Mouse (Mus musculus): ENCODE results near the gene Trmt61a.
"Not testable (repeated sequence)": the region's sequence is repeated elsewhere in the genome, so short reads cannot be mapped to it uniquely, and the experiment has no call there.

Trmt61a gene

GRCm38 (mm10) chr12:111697708-111698107 lies 19.8 kb downstream of the Trmt61a start:
- DNase-seq (ENCODE audit: low spot score) = no peak

GRCm38 (mm10) chr12:111698346-111698913 lies 20.5 kb downstream of the Trmt61a start:
- DNase-seq (ENCODE audit: low spot score) = no peak

DNA sequence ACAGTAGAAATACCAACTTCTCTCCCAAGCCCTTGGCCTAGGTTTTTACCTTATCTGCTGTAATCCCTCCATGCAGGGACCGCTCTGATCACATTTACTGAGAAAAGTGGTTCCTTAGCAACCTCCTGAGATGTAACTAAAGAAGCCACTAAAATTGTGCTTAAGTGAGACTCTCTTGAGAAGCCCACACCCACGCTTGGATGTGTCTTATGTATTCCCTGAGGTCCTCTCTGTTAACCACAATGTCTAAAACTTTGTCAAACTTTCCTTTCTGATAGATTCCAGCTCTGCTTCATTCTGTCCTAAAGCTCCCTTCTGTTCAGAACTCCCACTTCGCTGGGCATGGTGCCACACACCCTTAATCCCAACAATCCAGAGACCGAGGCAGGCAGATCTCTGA lies 21.6 kb downstream of the Trmt61a start:
- DNase-seq (ENCODE audit: low spot score) = no peak

GRCm38 (mm10) chr12:111700920-111701458 lies 23.1 kb downstream of the Trmt61a start:
- DNase-seq (ENCODE audit: low spot score) = no peak

DNA sequence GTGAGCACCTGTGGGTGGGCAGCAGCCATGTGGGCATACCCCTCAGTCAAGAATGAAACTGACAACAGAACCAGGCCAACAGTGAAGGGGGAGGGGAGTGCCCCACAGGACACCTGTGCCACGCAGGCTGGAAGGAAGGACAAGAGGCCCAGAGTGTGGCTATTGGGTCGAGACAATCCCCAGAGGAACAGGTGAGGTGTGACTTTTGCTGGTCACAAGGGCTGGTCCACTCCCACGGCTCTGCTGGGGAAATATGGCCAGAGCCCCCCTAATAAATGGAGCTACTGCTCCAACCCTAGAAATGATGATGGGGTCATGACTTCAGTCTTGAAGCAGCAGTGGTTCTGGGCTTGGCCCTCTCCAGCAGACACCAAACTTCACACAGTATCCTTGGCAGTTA lies 25.4 kb downstream of the Trmt61a start:
- DNase-seq (ENCODE audit: low spot score) = no peak

GRCm38 (mm10) chr12:111704609-111705008 lies 26.7 kb downstream of the Trmt61a start:
- DNase-seq (ENCODE audit: low spot score) = peak; percentile 41

GRCm38 (mm10) chr12:111705186-111705973 lies 27.5 kb downstream of the Trmt61a start:
- DNase-seq (ENCODE audit: low spot score) = no peak

- DNase-seq (ENCODE audit: low spot score) = no peak
Measured at GRCm38 (mm10) chr12:111708181-111708580, 30.3 kb downstream of the Trmt61a start.

- no peak for DNase-seq (ENCODE audit: low spot score)
Measured at GRCm38 (mm10) chr12:111710091-111710490, 32.2 kb downstream of the Trmt61a start.

DNA sequence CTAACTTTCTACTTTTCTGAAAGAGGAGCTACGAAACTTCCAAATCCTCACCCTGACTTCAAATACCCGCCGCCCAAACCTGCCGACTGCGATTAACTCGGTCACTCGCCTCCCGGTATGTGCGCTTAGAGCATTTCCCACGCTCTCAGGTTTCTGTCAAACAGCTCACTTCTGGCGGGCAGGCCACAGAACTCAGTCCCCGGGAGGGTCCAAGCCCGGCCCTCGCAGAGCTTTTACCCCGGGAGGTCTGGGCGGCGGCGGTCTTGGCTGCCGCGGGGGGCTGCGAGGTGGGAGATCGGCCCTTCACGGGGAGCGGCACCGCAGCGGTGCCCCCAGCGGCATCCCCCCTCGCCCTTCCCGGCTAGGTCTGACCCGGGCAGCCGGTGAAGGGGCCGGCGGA lies 34.6 kb downstream of the Trmt61a start:
- no peak for DNase-seq (ENCODE audit: low spot score)

DNA sequence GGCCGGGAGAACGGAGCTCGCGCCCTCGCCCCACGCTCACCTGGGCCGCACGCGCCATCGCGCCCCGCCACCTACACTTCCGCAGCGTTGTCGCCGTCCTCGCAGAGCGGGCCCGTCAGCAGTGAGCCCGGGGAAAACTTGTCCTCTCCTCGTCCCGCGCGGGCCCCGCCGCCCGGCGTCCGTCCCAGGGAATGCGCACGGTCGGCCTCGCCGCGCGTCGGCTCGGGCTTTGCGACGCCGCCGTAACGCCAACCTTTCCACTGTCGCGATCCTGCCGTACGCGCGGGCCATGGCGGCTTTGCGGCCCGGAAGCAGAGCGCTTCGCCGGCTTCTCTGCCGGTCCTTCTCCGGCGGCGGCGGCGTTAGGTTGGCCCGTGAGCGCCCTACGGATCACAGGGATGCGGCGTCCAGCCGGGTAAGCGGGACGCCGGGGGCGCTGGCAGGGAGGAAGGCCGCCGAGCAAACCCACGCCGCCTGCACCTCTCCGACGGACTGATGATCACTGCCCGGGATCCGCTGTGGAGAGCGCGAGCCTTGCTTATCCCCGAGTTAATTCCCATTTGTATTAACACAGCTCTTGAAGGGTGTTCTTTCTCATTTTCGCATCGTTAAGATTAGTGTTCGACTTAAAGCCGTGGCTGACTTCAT lies 35.2 kb downstream of the Trmt61a start, which contains the start of the genes Bag5 and Apopt1:
Gene Bag5, minus strand, starts transcription at position 254 of the 648 bp plus-strand sequence.
Gene Apopt1, plus strand, starts transcription at position 258 of the 648 bp plus-strand sequence.
- DNase-seq (ENCODE audit: low spot score) = peak; percentile 93

DNA sequence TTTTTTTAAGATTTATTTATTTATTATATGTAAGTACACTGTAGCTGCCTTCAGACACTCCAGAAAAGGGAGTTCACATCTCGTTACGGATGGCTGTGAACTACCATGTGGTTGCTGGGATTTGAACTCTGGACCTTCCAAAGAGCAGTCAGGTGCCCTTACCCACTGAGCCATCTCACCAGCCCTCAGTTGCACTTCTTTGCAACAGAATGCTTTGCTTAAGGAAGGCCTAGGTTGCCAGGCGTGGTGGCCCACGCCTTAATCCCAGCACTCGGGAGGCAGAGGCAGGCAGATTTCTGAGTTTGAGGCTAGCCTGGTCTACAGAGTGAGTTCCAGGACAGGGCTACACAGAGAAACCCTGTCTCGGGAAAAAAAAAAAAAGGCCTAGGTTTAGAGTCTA lies 36.0 kb downstream of the Trmt61a start:
- not testable (repeated sequence) for DNase-seq (ENCODE audit: low spot score)

GRCm38 (mm10) chr12:111716505-111716904 lies 38.6 kb downstream of the Trmt61a start:
- DNase-seq (ENCODE audit: low spot score) = no peak

DNA sequence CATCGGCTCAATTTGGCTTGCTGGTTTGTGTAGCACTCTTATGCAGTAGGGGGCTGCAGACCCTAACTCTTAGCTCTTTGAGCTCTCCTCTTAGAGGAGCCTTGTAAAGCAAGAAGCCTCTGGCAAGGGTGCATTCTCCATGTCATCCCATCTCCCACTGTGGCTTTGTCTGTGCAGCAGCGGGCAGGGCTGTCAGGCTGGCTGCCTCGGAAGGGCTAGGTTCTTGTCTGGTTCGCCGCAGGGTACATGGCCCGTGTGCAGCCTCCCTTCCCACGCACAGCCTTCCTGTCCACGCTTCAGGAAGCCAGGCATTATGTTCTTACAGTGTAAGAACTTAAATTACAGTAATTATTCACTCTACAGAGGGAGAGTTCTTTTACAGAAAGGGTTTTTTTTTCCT lies 40.8 kb downstream of the Trmt61a start:
- no peak for DNase-seq (ENCODE audit: low spot score)

DNA sequence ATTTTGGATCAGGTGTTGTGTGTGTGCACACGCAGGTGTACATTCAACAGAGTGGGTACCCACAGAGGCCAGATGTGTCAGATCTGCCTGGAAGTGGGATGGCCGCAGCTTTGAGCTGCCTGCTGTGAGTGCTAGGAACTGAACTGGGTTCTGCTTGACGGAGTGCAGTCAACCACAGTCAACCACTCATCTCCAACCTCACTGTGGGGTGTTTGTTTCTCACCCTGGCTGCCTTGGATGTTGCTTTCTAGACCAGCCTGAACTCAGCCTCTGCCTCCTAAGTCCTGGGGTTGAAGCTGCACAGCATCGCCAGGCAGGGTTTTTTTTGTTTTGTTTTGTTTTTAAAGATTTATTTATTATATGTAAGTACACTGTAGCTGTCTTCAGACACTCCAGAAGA lies 42.3 kb downstream of the Trmt61a start:
- DNase-seq (ENCODE audit: low spot score) = no peak

- peak; percentile 73 for DNase-seq (ENCODE audit: low spot score)
Measured at GRCm38 (mm10) chr12:111722654-111723053, 44.7 kb downstream of the Trmt61a start.

DNA sequence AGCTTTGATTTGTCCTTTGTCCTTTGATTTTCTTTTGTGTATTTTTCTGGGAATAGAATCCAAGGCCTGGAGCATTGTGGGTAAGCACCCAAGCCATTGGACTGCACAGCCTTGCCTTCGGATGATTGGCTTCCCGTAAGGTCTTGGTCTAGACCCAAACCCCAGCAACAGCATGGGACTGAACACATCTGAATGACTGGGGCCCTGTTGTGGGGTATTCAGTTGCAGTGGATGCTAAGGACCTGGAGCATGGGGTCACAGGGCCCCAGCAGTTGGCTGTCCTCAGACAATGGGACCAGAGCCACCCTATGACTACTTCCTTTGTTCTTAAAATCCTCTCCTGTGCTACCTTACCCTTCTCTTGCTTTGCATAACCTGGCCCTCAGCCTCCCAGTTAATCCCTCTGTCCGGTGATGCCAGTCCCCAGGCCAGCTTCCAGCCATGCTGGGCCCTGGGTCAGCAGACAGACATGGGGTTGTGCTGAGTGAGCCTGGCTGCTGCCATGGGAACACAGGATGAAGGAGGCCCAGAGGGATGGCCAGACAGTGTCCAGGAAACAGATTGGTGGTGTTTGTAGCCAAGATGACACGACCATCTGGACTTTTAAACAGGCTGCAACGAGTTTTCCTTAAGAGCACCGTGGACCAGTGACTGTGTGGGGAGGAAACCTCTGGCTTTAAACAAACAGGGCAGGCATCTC lies 46.9 kb downstream of the Trmt61a start:
- DNase-seq (ENCODE audit: low spot score) = peak; percentile 49

DNA sequence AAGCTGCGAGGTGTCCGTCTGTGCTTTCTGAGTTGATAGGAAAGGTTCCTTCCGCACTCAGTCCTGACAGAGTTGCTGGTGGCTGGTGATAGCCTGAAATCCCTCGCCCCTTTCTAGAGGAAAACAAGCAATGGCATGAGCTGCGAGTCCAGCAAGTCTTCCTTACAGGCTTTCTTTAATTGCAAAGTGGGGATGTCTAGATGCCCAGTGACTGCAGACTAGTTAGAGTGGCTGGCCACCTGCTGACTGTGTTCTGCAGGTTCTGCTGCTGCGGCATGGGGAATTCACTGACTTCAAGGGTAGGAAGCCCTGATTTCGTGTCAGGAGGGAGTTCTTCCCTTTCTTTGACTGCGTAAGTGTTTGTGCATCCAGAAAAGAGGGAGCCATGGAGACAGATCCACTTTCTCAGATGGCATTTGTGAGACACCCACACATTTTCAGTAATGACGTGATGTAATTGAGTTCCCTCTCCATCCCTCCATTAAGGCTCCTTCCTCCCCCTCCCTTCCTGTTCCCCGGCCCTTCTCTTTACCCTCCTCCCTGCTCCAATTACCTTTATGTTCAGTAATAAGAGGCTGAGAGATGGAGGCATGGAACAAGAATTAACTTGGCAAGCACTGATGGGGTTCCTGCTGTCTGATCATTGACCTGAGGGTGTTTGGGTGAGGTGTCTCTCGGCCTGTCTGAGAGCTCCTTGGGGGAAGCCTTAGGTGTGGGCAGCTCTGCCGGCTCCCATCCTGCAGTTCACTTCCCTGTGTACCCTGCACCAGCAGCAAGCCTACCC lies 47.6 kb downstream of the Trmt61a start:
- DNase-seq (ENCODE audit: low spot score) = no peak

DNA sequence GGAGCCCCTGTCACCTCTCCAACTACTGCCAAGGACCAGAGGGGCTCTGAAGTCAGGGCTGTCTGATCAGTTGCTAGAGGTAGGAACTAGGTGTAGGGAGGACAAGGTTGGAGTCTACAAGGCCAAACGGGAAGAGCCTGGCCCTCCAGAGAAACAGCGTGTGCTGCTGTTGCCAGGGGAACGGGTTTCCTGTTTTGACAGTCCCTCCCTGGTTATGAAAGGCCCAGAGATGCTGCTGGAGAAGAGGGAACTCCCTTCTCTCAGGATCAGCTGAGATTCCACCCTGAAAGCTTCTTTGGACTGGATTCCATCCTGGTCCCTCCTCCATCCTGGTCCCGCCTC lies 48.2 kb downstream of the Trmt61a start:
- no peak for DNase-seq (ENCODE audit: low spot score)

DNA sequence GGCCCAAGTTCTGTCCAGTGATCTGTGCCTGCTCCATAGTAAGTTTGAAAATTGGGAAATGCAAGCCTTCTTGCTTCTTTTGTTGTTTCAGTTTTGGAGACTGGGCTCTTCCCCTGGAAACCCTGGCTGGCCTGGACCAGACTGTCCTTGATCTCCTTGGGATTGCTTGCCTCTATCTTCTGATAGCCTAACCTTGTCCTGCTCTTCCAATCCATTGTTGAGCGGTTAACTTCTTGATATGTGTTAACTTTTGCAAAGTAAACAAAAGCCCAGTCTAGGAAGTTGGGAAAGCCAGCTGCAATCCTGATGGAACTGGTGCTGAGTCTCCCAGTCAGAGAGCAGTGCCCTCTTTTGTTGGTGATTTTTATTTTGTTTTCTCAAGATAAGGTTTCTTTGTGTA lies 50.1 kb downstream of the Trmt61a start:
- DNase-seq (ENCODE audit: low spot score) = no peak
